ENCODE assay signal across 8 mouse cellular contexts in the genomic region with DNA sequence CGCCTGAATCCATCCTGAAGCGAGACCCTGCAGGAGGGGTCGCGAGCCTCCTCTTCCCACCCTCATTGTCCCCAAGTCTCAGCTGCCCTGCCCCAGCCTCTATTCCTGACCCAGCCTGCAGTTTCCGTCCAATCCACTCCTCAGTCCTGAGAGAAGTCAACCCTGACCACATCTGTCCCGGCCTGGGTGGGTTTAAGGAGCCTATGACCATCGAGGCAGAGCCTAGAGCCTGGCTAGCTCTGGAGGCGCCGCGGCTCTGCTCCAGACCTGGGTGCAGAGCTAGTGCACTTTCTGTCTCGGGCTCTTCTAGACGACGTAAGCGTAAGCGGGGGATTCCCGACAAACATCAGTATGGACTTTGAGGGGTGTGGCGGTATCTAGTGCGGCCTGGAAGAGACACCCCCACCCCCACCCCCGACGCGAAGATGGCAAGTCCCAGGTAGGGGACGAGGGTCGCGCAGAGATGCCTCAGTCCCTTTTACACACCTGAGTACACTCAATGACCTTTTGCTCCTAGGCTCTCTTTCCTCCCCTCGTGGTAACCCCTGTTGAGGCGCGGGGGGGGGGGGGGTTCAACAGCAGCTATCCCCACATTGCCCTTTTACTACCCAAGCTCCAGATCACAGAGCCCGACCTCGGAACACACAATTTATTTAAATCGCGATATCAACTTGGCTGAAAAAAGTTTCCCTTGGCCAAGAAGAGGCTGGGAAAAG. TPM values are rescaled to one million over a fixed set of nuclear protein-coding genes. Genes with fewer than 3 reads are reported as not detected.
DNase-seq lines count a peak whose midpoint lies in the region; ATAC-seq and TF ChIP-seq lines count a peak whose summit lies in the region.

No protein-coding gene starts in this region.

- no peak overlapping the region for H3K27ac ChIP-seq in left cerebral cortex, adult 2 months
- H3K27ac ChIP-seq in brown adipose tissue, adult 24 weeks (replicated peaks; ENCODE audit: low read depth, low read length) = no peak overlapping the region
- H3K27ac ChIP-seq in hindbrain, embryonic 15.5 days (replicated peaks) = peak overlapping the region; percentile 96; the same call in 1 of the 2 replicates

- peaks cover 6% of the 10 kb centered on the region for H3K4me1 ChIP-seq in brown adipose tissue, adult 24 weeks (ENCODE audit: control insufficient read depth, insufficient read depth, insufficient read length, low read length)
- H3K4me1 ChIP-seq in hindbrain, embryonic 15.5 days (replicated peaks) = peaks cover 69% of the 10 kb centered on the region

- peak overlapping the region; percentile 53 for H3ac ChIP-seq in myocyte (ENCODE audit: control insufficient read depth, insufficient read length)

- ATAC-seq in hindbrain, embryonic 15.5 days (ENCODE audit: low FRiP score, low read depth) = 0 out of 2 replicates have a peak, but pooled peaks have one; percentile 4

- H3K9ac ChIP-seq in hindbrain, embryonic 15.5 days = peak overlapping the region; percentile 80

- intact Hi-C loops in left cerebral cortex, adult 2 months (cut with DNase I) = loop anchor here (1.0 to 2.0 kb wide), 3 partner anchors 15 to 43 kb away; a partner anchor contains a TSS

- peaks cover 65% of the 10 kb centered on the region for H3K27me3 ChIP-seq in hindbrain, embryonic 15.5 days
- H3K27me3 ChIP-seq in myocyte (ENCODE audit: control insufficient read depth, insufficient read depth, insufficient read length) = peaks cover 20% of the 10 kb centered on the region

- H3K4me2 ChIP-seq in hindbrain, embryonic 15.5 days = peak overlapping the region; percentile 98
- H3K4me2 ChIP-seq in myocyte (ENCODE audit: low read depth) = peak overlapping the region; percentile 97

- 1% methylated on average over 31 of the region's 31 CpGs for WGBS in hindbrain, embryonic 15.5 days

- 0 out of 2 replicates have a peak, but pooled peaks cover 3% of the 10 kb centered on the region for H3K36me3 ChIP-seq in hindbrain, embryonic 15.5 days
- no peaks in the 10 kb centered on the region for H3K36me3 ChIP-seq in myocyte (ENCODE audit: control insufficient read depth, insufficient read depth)

- no peak for TF ChIP-seq POLR2A in myocyte (IDR thresholded peaks at IDR 0.05; ENCODE audit: insufficient read length, low read depth)

- no peaks in the 10 kb centered on the region for H3K9me3 ChIP-seq in hindbrain, embryonic 15.5 days

- DNase-seq in left cerebral cortex, adult 2 months (ENCODE audit: extremely low spot score in 1 of 2, low spot score in 2 of 2) = no peak
- DNase-seq in left cerebral cortex, adult 8-10 months (ENCODE audit: low spot score in 2 of 2) = no peak
- DNase-seq in right cerebral cortex, postnatal 10 days (ENCODE audit: low spot score in 2 of 2) = no peak
- DNase-seq in right cerebral cortex, adult 2 months (ENCODE audit: low spot score in 2 of 2) = no peak
- no peak for DNase-seq in lung, postnatal 10 days

- peaks cover 13% of the 10 kb centered on the region for H3K79me2 ChIP-seq in myocyte (ENCODE audit: control insufficient read depth, insufficient read depth)

- no peak for TF ChIP-seq CTCF in left cerebral cortex, adult 2 months (IDR thresholded peaks at IDR 0.05)

- H3K4me3 ChIP-seq in left cerebral cortex, adult 2 months = peak overlapping the region; percentile 93
- peak overlapping the region; percentile 66 for H3K4me3 ChIP-seq in brown adipose tissue, adult 24 weeks (ENCODE audit: insufficient read depth, low read depth, low read length)
- peak overlapping the region; percentile 89 for H3K4me3 ChIP-seq in hindbrain, embryonic 15.5 days
- H3K4me3 ChIP-seq in myocyte = peak overlapping the region; percentile 45

TF ChIP-seq in myocyte, 11 proteins besides CTCF, POLR2A, EP300 and RAD21:
- TF ChIP-seq E2F4 (IDR thresholded peaks at IDR 0.05; ENCODE audit: insufficient read depth) (no peak), POLR2AphosphoS2 (IDR thresholded peaks at IDR 0.05; ENCODE audit: insufficient read length, low read depth) (no peak), USF1 (IDR thresholded peaks at IDR 0.05; ENCODE audit: low read depth) (no peak), MYOG (IDR thresholded peaks at IDR 0.05; ENCODE audit: control insufficient read depth in 1 of 3, insufficient read depth in 1 of 3, insufficient read length in 2 of 3, low read depth in 2 of 3) (no peak), TCF3 (IDR thresholded peaks at IDR 0.05; ENCODE audit: insufficient read length, low read depth) (no peak), TCF12 (IDR thresholded peaks at IDR 0.05; ENCODE audit: insufficient read depth, poor library complexity, severe bottlenecking) (no peak), MAX (IDR thresholded peaks at IDR 0.05; ENCODE audit: low read depth) (no peak), REST (IDR thresholded peaks at IDR 0.05; ENCODE audit: insufficient read depth, insufficient read length) (no peak), MYOD1 (IDR thresholded peaks at IDR 0.05; ENCODE audit: control insufficient read depth in 1 of 3, insufficient read length in 2 of 3, low read depth in 2 of 3) (no peak)

RNA-seq across cellular contexts. Expression of a gene that starts 1.1 kb away (rescaled TPM):
- 10 to 100 TPM; 11.1 to 11.2 TPM for total RNA-seq in left cerebral cortex, adult 2 months (2021)
- total RNA-seq in left cerebral cortex, adult 8-10 months (2022) = 10 to 100 TPM in 2 of 4 experiments, 1 to 10 TPM in 2; 7.1 to 16.7 (median 11.1) TPM
- polyA plus RNA-seq in brown adipose tissue, adult 24 weeks (2012; ENCODE audit: insufficient read depth, insufficient read length, missing spikeins) = 4.7 and 9.1 TPM in 2 replicates
- 8.6 and 10.0 TPM in 2 replicates for polyA plus RNA-seq in hindbrain, embryonic 15.5 days (2015; fragmentation: Nextera tagmentation; extraction: Ambion mirVana)
- 4.9 TPM for polyA plus RNA-seq in myocyte (2012; fragmentation: generic; extraction: Trizol)

RNA-seq across cellular contexts. Expression of a gene that starts 19.1 kb away (rescaled TPM):
- total RNA-seq in left cerebral cortex, adult 2 months (2021) = 1 to 10 TPM; 3.2 to 3.4 TPM
- 1 to 10 TPM; 2.2 to 3.3 (median 2.6) TPM for total RNA-seq in left cerebral cortex, adult 8-10 months (2022)
- 0.91 and 1.1 TPM in 2 replicates for polyA plus RNA-seq in brown adipose tissue, adult 24 weeks (2012; ENCODE audit: insufficient read depth, insufficient read length, missing spikeins)
- 15.3 and 17.1 TPM in 2 replicates for polyA plus RNA-seq in hindbrain, embryonic 15.5 days (2015; fragmentation: Nextera tagmentation; extraction: Ambion mirVana)
- polyA plus RNA-seq in myocyte (2012; fragmentation: generic; extraction: Trizol) = 10.2 TPM

RNA-seq across cellular contexts. Expression of a gene that starts 44.1 kb away (rescaled TPM):
- total RNA-seq in left cerebral cortex, adult 2 months (2021) = 10 to 100 TPM; 51.4 to 54.3 TPM
- total RNA-seq in left cerebral cortex, adult 8-10 months (2022) = 10 to 100 TPM; 48.9 to 54.2 (median 50.0) TPM
- polyA plus RNA-seq in brown adipose tissue, adult 24 weeks (2012; ENCODE audit: insufficient read depth, insufficient read length, missing spikeins) = 37.3 and 37.4 TPM in 2 replicates
- 21.9 and 23.2 TPM in 2 replicates for polyA plus RNA-seq in hindbrain, embryonic 15.5 days (2015; fragmentation: Nextera tagmentation; extraction: Ambion mirVana)
- 29.9 TPM for polyA plus RNA-seq in myocyte (2012; fragmentation: generic; extraction: Trizol)

RNA-seq across cellular contexts. Expression of a gene that starts 53.9 kb away (rescaled TPM):
- total RNA-seq in left cerebral cortex, adult 2 months (2021) = not detected
- not detected for total RNA-seq in left cerebral cortex, adult 8-10 months (2022)
- polyA plus RNA-seq in brown adipose tissue, adult 24 weeks (2012; ENCODE audit: insufficient read depth, insufficient read length, missing spikeins) = not detected in 2 replicates
- not detected in 2 replicates for polyA plus RNA-seq in hindbrain, embryonic 15.5 days (2015; fragmentation: Nextera tagmentation; extraction: Ambion mirVana)
- polyA plus RNA-seq in myocyte (2012; fragmentation: generic; extraction: Trizol) = not detected
